Mouse (Mus musculus): ENCODE results near the gene Cuta.
"Not testable (repeated sequence)": the region's sequence is repeated elsewhere in the genome, so short reads cannot be mapped to it uniquely, and the experiment has no call there.

Cuta gene

GRCm38 (mm10) chr17:26939178-26939972 lies at the start of gene Cuta:
Gene Cuta, minus strand, starts transcription at chr17:26939569.
- peak; percentile 99 to 100 for DNase-seq

- DNase-seq = peak in 1 of 2 experiments; percentile 29
Measured at GRCm38 (mm10) chr17:26985503-26986179, 46.3 kb upstream of the Cuta start.

GRCm38 (mm10) chr17:26983382-26983781 lies 44.0 kb upstream of the Cuta start:
- DNase-seq = peak; percentile 39 to 49

- no peak for DNase-seq
Measured at GRCm38 (mm10) chr17:26981050-26981449, 41.7 kb upstream of the Cuta start.

GRCm38 (mm10) chr17:26979426-26979825 lies 40.1 kb upstream of the Cuta start:
- no peak for DNase-seq

GRCm38 (mm10) chr17:26977354-26977753 lies 38.0 kb upstream of the Cuta start:
- not testable (repeated sequence) for DNase-seq

GRCm38 (mm10) chr17:26975415-26975814 lies 36.0 kb upstream of the Cuta start:
- DNase-seq = no peak

GRCm38 (mm10) chr17:26974547-26974946 lies 35.2 kb upstream of the Cuta start:
- no peak for DNase-seq

GRCm38 (mm10) chr17:26972703-26973574 lies 33.6 kb upstream of the Cuta start, which contains the start of gene Zbtb9:
Gene Zbtb9, plus strand, starts transcription at chr17:26973167.
- DNase-seq = peak; percentile 96 to 98

- DNase-seq = peak in 1 of 2 experiments; percentile 39
Measured at GRCm38 (mm10) chr17:26972107-26972506, 32.7 kb upstream of the Cuta start.

- no peak for DNase-seq
Measured at GRCm38 (mm10) chr17:26971247-26971905, 32.0 kb upstream of the Cuta start.

GRCm38 (mm10) chr17:26970221-26970620 lies 30.9 kb upstream of the Cuta start:
- no peak for DNase-seq

- DNase-seq = no peak
Measured at GRCm38 (mm10) chr17:26969257-26969656, 29.9 kb upstream of the Cuta start.

- no peak for DNase-seq
Measured at GRCm38 (mm10) chr17:26968200-26968611, 28.8 kb upstream of the Cuta start.

GRCm38 (mm10) chr17:26967477-26967876 lies 28.1 kb upstream of the Cuta start:
- no peak for DNase-seq

- no peak for DNase-seq
Measured at GRCm38 (mm10) chr17:26966993-26967392, 27.6 kb upstream of the Cuta start.

GRCm38 (mm10) chr17:26961572-26962240 lies 22.3 kb upstream of the Cuta start:
- DNase-seq = no peak

- DNase-seq = no peak
Measured at GRCm38 (mm10) chr17:26959815-26960214, 20.4 kb upstream of the Cuta start.

GRCm38 (mm10) chr17:26958880-26959279 lies 19.5 kb upstream of the Cuta start:
- DNase-seq = no peak

- no peak for DNase-seq
Measured at GRCm38 (mm10) chr17:26957872-26958271, 18.5 kb upstream of the Cuta start.

GRCm38 (mm10) chr17:26956895-26957294 lies 17.5 kb upstream of the Cuta start:
- no peak for DNase-seq

- no peak for DNase-seq
Measured at GRCm38 (mm10) chr17:26956309-26956708, 16.9 kb upstream of the Cuta start.
